Mouse (Mus musculus) thymus, postnatal 25 days (tissue): ENCODE data around the gene Mrpl34.
"Not testable (repeated sequence)": the region's sequence is repeated elsewhere in the genome, so short reads cannot be mapped to it uniquely, and the experiment has no call there.

Experiments
- DNase-seq: peaks from one replicate; pipeline ENCODE4 v3.0.0; 2022

Gene Mrpl34

DNA sequence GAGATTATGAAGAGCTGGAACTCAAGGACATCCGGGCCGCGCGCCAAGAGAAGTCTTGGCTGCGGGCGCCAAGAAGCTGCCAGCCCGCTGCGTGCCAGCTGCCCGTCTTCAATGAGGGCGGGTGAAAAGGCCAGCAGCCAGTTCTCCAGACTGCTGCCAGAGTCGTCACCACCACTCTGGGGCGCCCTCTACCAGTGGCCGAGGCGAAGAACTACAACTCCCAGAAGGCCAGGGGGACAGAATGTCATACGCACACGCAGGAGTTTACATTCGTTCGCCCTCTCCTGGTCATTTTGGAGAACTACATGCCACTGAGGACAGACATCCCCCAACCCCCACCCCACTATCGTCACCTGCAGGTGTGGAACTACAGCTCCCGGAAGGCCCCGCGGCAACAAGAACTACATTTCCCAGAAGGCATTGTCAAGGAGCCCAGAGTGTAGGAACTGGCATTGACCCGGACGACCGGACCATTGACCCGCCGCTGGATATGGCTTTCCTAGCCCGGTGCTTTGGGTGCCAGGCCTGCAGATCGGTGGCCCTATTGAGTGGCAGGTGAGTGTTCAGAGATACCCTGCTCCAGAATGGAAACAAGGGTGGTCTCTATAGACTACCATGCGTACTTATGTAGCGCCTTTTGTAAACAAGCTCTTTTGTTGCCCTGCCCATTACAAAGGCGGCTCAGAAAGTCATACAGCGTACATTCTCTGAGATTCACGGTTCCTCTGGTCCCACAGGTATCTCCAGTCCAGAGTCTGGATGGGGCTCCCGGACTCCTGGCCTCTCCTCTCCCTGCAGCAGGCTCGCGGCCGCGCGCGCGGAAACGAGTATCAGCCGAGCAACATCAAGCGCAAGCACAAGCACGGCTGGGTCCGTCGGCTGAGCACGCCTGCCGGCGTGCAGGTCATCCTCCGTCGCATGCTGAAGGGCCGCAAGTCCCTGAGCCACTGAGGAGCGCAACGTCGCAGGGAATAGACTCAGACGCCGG, at the start of gene Mrpl34:
Gene Mrpl34, plus strand, starts transcription at position 447 of the 988 bp plus-strand sequence.
- peak; percentile 99 for DNase-seq

DNA sequence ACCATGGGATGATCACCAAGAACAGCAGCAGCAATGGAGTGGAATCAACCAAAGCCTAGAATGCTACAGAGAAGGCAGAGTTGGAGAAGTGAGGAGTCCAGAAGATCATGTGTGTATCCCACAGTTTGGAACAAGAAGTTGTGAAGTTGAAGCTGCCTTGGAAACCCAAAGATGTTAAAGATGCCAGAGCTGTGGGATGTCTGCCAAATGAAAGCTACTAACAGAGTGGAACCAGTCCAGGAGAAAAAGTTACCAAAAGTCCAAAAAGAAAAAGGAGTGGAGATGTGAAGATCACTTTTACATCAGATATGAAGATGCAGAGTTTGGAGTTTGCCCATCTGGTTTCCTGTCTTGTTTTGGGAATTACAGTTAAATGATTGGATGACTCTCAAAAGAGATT, 42.6 kb upstream of the Mrpl34 start:
- DNase-seq, result no peak

DNA sequence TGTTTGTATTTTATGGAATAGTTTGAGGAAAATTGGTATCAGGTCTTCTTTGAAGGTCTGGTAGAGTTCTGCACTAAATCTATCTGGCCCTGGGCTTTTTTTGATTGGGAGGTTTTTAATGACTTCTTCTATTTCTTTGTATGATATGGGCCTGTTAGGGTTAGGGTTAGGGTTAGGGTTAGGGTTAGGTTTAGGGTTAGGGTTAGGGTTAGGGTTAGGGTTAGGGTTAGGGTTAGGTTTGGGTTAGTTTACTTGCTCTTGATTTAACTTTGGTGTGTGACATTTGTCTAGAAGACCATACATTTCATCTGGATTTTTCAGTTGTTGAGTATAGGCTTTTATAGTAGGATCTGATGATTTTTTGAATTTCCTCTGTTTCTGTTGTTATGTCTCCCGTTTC, 31.8 kb upstream of the Mrpl34 start:
- not testable (repeated sequence) for DNase-seq

DNA sequence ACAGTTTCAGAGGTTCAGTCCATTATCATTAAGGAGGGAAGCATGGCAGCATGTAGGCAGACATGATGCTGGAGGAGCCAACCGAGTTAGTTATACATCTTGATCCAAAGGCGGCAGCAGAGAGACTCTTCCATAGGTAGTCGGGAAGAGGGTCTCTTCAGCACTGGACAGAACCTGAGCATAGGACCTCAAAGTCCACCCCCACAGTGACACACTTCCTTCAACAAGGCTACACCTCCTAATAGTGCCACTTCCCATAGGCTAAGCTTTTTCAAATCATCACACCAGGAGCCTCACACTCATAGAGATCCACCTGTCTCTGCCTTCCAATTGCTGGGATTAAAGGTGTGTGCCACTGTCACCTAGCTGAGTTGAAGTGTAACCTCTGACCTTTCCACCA, 27.7 kb upstream of the Mrpl34 start:
- no peak for DNase-seq

DNA sequence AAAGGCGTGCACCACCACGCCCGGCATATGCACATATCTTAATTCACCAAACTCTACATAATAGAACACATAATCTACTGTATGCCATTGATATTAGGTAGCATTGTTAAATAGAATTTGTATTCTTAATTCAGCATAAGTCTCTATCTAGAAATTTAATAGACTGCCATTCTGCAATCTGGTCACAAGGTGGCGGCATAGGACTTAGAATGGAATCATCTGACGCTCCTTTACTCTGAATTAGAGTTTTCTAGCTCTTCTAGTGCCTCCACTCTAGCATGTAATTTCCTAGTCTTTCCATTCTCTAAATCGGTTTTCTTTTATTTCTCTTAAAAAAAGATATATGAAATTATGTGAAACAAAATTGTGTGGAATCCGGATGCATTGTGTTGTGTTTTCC, 23.4 kb upstream of the Mrpl34 start:
- DNase-seq, result peak; percentile 62

DNA sequence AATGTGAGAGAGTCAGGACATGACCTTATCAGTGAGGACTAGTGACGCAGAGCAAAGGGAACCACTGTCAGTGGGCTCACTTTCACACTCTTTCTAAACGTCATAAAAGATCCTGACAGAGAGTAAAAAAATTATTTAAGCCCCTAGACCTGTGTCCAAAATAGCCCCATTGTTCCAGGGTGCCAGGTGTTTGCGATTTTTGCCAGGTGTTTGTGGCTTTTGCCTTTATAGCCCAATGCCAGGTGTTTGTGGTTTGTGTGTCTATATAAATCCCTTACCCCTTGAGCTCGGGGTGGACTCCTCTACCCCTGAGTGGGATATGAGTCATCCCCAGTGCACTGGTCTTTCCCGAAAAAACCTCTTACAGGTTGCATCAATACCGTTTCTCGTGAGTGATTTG, 19.7 kb upstream of the Mrpl34 start:
- DNase-seq, result no peak

DNA sequence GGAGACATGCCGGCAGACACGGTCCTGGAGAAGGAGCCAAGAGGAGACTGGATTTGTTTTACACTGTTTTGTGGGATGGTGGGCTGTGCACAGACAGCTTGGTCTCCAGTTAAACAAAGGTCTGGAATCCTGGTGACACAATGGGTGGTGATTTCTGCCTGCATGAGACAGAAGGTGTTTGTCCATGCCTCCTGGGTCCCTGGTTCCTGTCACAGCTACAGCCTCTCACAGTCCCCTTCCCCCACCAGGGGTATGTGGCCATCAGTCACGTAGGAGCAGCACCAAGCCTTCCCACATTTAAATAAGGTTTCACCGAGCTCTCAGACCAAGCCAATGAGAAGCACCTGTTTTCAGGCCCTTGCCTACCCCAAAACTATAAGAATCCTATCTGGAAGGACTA, 13.4 kb upstream of the Mrpl34 start:
- no peak for DNase-seq

DNA sequence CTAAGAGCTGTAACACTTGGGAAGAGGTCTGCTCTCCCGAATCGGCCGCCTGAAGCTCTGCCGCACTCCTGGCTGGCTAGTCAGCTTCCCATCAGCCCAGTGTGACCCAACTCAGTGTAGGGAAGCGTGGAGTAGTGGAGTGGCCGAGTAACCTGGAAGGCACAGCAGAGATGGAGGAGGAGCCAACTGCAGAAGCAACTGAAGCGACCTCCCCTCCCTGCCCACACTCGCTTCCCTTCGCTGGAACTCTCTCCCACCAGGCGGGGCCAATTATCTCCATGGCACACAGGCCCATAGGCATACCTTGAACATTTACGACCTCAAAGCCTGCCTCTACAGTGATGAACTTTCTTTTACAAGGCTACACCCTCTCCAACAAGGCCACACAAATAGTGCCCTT, 13.0 kb upstream of the Mrpl34 start:
- DNase-seq, result no peak

DNA sequence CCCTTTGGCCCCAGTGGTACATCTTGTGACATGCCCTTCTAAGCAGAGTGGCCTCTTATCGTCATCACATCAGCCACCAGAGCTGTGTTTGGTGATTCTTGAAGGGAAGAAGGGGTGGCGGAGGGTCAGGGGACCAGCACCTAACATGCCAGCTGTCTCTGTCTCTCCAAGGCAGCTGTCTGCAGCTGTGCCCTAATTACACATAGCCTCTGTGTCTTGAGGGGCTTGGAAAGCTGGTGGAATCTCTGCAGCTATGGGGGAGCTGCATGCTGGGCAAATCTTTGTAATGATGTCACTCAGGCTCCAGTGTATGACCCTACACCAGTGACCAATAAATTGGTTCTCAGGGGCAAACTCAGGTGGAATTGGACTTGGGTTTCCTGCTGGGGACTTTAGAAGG, 12.1 kb upstream of the Mrpl34 start:
- no peak for DNase-seq

DNA sequence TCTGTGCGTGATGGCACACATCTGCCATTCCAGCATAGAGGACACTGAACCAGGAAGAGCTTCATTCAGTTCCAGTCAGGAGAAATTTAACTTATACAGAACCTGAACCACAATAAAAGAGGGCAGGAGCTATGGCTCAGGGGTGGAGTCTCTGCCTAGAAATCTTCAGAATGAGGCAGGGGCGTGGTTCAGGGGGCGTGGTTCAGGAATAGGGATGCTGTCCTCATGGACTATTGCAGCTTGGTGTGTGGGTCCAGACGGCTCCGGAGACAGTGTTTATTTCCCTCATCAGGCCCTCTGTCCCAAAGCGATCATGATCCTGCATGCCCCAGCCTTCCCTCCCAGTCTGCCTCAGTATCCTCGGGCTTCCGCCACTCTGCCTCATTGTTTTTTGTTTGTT, 10.1 kb upstream of the Mrpl34 start:
- DNase-seq, result no peak

DNA sequence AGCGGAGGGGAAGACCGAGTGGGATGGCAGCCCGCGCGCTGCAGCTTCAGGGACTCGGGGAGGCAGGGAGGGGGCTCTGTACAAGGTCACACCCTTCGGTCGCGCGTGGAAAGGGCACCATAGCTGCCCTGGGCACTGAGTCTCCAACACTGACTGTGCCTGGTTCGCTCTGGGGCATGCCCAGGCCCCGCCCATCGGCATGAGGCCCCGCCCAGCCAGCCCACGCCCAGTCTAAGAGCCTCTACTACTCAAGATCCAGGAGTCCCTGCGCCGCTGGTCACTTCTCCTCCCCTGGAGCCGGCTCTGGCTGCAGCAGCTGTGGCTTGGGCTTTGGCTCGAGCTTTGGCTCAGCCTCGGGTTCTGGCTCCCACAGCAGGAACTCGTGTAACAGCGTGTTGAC, 7.9 kb upstream of the Mrpl34 start:
- no peak for DNase-seq

DNA sequence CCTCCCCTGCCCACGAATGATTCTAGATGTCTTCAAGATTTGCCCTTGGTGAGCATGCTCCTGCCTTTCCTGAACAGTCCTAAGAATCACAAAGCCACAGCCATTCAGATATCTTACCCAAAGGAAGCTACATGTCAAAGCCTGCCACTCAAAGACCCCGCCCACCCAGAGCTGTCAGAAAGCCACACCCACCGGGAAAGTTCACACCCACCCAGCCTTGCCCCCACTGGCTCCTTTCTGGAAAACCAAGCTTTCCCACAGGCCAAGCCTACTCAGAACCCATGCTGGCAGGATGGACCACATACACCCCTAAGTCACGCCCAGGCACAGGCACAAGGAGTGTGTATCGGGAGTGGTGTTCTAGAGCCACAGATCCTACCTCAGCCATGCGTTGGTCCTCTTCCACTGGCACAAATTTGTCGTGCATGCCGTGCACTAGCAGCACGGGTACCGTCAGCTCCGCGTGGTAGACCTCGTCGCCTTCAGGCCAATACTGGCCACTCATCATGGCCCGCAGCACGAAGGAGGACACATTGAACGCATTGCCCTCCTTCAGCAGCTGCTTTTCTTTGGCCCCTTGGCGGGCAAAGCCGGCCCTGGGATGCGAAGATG, 7.0 kb upstream of the Mrpl34 start:
- peak; percentile 4 for DNase-seq

DNA sequence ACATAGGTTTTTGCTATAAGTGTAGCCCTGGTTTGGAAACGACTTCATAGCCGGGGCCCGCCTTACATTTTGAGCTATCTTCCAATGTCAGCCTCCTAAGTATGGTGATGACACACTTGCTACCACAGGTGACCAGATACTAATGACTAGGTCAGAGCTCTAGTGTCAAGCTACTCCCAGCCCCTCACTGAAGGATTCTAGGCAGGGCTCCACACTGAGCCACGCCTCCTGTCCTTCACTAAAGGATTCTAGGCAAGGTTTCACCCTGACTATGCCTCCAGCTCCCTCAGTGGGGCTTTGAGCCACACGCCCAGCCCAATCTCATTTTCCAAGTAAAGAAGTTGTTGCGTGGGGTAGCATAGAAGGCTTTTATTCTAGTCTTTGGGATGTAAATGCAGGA, 4.0 kb upstream of the Mrpl34 start:
- DNase-seq, result no peak

DNA sequence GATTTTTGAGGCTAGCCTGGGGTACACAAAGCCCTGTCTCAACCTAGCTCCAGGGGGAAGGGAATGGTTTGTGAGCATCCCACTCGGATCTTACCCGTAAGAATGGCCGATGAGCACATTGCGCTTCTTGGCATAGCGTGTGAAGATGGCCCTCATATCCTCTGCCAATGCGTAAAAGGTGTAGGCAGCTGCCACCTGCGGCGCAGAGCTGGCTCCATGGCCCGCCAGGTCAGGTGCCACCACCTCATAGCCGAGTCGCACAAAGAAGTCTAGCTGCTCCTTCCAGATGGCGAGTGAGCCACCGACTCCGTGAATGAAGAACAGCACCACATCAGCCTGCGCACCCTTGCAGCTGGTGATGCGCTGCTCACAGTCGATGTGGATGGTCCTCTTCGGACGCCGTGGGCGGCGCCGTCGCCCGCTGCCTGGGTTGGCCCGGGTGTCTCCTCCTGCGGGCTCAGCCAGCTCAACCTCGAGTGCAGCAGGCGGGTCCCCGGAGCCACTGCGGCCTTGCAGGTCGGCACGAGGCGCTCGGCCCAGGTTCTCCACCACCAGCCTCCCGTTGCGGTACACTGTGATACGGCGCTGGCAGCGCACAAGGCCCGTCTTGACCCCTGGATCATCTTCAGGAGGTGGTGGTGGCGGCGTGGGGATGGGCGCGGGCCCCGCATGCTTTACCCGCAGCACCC, 3.5 kb upstream of the Mrpl34 start:
- no peak for DNase-seq

DNA sequence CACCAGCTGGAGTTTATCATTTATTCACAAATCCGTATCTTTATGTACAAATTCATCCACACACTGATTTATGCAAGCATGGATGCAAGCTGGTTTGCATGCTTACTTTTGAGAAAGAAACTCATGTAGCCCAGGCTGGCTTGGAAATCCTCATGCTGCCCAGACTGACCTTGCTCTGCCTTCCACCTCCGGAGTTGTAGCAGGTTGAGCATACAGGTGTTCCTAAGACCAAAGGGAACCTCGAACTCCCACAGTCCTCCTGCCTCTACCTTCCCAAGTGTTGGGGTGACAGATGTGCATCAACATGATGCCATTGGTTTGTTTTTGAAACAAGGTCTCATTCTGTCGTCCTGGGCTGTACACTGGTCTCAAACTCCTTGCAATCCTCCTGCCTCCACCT, 2.6 kb upstream of the Mrpl34 start:
- no peak for DNase-seq

DNA sequence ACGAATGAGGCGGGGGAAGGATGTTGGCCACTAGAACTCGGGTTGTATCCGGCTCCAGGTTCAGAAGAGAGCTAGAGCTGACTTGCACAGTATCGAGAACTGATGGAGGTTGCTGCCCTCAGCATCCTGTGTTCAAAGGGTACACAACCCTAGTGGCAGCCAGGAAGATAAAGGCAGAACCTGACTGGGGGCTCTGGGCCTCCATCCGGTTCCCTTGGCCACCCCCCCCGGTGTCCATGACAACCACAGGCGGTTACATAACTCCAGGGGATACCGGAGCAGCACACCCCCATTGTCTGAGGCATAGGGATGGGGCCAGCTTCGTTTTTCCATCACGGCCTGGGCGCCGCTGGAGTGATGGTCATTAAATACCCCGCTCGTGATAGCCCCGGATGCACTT, 2.0 kb upstream of the Mrpl34 start:
- peak; percentile 87 for DNase-seq

DNA sequence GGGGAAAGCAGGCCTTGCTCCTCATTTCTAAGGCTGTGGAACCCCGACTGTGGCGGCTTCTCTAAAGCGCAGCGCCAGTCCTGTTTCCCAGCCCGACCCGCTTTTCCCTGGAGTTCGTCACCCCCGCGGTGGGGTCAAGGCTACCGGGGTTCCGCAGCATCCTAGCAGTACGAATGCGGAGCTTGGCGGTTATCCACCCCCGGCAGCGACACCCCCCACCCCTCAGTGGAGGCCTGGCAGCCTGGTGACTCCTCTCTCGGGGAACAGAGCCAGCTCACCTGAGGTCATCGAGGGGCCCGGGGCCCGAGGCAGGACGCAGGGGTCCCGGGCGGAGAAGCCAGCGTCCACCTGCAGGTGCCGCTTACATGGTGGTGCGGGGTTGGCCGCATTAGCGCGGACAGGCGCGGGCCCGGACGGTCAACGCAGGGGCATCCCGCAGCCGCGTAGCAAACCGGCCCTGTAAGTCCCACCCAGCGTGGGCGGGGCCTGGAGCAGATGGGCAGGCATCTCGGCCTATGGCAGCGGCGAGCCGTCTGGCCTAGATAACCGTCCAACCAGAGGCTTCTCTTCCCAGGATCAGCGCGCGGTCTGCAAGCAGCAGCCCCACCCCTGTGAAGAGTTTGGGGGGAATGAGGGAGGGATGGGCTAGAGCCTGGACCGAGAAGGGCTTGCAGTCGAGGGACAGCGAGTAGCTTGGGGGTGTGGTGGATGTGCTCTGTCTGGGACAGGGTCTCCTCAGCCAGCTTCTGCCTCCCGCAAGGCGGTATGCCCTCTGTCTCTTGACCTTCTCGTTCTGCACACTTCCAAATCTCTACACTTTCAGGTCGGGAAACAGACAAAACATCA, 1.3 kb upstream of the Mrpl34 start, which contains the start of gene Abhd8:
Gene Abhd8, minus strand, starts transcription at position 468 of the 846 bp plus-strand sequence.
- peak; percentile 99 for DNase-seq

DNA sequence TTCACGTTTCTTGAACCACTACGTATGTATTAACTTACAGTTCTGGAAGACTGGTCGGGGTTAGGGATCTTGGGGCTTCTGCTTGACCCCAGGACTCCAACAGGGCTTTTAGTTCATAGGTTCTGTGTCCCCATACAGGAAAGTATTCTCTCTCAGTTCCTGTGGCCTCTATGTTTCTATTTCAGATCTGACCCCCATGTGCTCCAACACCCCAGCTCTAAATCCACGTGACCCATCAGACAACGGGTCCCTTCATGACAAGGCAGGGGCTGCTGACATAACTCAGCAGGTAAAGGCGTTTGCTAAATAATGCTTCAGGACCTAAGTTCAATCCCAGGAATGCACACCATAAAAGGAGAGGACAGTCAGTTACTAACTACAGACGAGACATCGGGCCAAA, 974 bp downstream of the Mrpl34 start:
- no peak for DNase-seq

DNA sequence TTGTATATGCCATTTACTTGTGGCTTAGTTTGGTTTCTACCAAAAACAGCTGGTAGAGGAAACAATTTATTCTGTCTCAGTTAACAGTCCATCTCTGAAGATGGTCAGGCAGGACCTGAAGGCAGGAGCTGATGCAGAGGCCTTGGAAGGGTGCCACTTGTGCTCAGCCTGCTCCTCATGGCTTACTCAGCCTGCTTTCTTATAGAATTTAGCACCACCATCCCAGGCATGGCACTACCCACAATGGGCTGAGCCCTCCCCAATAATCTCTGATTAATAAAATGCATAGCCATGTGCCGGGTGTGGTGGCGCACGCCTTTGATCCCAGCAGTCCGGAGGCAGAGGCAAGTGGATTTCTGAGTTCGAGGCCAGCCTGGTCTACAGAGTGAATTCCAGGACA, 1.4 kb downstream of the Mrpl34 start:
- no peak for DNase-seq

DNA sequence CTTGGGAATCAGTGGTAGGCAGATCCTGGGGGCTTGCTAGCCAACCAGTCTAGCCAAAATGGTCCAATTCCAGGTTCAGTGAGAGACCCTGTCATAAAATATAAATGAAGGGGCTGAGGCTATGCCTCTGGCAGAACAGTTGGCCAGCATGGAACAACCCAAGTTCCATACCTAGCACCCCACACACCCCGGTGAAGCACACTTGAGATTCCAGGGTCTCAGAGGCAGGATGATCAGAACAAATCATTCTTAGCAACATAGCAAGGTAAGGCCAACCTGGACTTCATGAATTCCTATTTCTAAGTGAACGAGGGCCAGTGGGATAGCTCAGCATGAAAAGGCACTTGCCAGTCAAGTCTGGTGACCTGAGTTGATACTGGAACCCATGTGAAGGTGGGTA, 2.4 kb downstream of the Mrpl34 start:
- DNase-seq, result no peak

DNA sequence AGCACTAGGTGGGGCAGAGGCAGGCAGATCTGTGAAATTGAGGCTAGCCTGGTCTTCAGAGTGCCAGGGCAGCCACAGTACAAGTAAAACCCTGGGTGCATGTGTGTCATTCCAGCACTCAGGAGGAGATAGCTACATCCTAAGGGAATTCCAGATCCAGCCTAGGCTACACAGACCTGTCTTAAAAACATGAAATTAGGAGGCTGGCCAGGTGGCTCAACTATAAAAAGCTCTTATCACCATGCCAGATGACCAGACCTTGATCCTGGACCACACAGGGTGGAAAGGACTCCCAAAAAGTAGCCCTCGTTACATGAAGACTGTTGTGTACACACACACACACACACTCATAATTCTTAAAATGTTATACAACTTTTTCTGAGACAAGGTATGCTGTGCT, 3.2 kb downstream of the Mrpl34 start:
- no peak for DNase-seq

DNA sequence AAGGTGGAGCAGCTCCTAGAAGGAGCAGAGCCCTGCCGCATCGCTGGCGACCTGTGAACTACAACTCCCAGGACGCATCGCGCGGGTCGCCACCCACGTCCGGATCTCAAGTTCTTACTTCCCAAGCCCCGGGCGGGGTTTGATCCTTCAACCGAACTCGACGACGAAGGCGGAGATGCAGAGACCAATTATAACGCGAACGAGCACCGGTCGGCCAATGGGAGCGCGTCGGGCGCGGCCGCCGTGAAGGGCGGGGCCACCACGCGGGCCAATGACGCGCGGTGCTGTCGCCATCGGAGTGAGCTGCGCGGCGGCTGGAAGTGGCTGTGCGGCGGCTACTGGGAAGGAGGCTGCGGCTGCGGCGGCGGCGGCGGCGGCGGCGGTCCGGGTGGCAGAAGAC, 4.2 kb downstream of the Mrpl34 start, which contains the start of gene Dda1:
Gene Dda1, plus strand, starts transcription at position 284 of the 400 bp plus-strand sequence.
- DNase-seq, result peak; percentile 96

DNA sequence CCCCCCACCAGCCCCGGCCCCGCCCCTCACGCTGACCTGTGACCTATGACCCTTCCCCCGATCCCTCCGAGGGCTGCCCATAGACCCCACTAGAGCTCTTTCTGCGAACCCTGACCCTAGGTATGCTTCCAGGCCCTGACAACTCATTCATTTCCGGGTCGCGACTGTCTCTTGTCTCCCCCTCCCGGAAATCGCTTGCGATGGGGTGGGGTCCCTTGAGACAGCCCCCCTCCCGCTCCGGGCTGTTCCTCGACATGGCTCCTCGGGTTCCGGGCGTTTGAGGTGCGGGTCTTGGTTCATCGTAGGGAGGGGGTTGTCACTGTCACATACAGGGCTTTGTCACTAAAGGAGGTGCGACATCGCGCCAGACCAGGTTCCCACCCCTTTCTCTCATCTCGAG, 4.7 kb downstream of the Mrpl34 start:
- DNase-seq, result peak; percentile 63
